Mouse (Mus musculus) mouse trophoblast stem cell (cell line): ENCODE results near the gene Sc5d.

Experiments used
- in situ Hi-C, 2 experiments: fragments of 300-500 bp; cut with MseI, MboI; formaldehyde crosslinking; loops; 2 replicates in 1 of 2; 3 replicates in 1 of 2; pipeline ENCODE4 v1.15.1; 2025

The Sc5d gene

DNA sequence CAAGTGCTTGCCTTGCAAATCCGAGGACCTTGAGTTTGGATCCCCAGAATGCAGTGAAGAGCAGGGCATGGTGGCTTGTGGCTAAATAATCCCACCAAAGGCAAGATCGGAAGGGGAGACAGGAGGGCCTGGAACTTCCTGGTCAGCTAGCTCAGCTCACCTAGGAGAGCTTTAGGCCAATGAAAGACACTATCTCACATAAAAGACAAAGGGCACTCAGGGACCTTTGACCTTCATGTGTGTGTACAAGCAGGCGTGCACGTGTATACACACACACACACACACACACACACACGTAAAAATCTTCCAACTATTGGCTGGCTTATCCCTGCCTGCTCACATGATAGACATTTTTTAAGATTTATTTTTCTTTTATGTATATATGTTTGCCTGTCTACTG lies 3.6 kb downstream of the Sc5d start:
- in situ Hi-C loops: no loop called here

DNA sequence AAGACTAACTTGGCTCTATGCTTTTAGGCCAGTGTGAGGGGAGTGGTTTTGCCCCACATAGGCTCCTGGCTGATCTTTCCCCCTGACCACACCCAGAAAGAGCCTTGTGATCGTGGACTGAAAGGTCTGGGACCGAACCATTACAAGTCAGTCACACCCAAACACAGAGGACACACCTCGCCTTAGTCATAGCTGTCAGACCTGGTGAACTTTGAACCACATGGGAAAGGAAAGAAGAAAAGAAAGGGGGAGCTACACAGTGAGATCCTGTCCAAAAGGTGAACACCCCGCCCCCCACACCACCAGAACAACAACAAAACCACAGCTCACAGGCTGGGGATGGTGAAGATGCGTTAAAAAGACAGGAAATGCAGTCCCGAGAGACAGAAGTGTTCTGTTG lies 14.9 kb downstream of the Sc5d start:
- in situ Hi-C loops: no loop called here

DNA sequence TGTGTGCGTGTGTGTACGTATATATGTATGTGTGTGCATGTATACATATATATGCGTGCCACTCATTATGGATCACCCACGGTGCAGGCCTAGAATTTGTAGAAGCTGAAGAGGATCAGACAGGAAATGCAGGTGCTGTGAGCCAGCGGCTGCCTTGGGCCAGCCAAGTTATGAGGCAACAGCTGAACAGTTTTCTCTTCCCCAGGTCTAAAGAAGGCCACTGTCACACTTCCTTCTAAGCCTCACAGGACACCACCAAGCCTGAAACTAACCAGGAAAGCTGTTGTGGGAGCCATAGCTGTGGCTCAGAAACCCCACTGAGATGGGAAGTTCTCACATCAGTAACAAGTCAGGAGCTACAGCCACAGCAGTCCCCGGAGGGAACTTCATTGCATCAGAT lies 17.4 kb downstream of the Sc5d start:
- in situ Hi-C loops: no loop called here

DNA sequence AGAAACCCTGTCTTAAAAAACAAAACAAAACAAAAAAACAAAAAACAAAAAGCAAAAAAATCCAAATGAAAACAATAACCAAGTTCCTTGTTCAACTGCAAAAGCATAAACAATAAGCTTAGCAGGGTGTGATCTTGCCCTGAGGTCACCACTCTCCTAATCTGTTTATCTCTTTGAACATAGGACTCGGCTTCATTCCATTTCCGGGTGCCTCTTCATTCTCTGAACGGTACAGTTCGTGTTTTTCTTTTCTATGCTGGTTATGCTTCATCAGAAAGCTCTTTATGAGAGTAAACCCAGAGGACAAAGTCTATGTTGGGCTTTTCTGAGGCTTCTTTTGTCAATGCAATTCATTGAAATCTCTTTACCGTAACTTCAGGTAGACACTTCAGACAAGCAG lies 19.9 kb downstream of the Sc5d start:
- in situ Hi-C loops: loop anchor here in 1 of 2 experiments (5.0 kb wide), 1 partner anchor 242 kb away; no protein-coding TSS in a partner anchor

DNA sequence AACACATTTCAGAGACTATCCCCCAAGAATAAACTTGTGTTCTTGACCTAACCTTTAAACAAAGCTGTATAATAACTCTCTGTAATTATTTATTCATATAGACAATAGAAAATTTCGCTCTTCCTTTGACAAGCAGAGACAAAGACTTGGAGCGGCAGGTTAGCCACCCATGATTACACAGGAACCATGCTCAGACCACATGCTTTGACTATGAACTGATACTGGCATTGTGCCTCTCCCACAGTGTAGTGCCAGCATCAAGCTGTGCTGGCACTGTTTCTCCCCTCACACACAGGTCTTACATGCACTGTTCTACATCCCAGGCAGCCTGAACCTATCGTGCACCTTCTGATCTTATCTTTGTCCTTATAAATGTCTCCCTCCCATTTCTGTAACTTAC lies 23.0 kb downstream of the Sc5d start:
- in situ Hi-C loops: loop anchor here in 1 of 2 experiments (5.0 kb wide), 1 partner anchor 239 kb away; no protein-coding TSS in a partner anchor

DNA sequence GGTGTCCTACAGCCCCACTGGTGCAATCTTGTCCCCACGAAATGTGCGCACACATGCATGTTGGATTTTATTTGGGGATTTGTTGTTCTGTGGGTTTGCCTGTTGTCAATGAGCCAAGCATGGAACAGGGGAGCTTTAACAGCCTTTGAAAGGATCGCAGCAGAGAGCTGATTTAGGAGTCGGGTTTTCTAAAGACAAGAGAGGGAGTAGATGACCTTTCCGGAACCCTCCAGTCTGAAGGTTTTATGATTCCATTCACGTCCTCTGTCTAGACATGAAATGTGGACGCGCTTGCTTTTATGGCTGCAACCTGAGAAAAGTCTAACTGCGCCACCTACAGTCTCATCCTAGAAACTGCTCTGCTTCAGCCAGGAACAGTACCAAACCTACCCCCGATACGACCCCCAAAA lies 23.5 kb downstream of the Sc5d start:
- in situ Hi-C loops: loop anchor here in 1 of 2 experiments (5.0 kb wide), 1 partner anchor 238 kb away; no protein-coding TSS in a partner anchor

DNA sequence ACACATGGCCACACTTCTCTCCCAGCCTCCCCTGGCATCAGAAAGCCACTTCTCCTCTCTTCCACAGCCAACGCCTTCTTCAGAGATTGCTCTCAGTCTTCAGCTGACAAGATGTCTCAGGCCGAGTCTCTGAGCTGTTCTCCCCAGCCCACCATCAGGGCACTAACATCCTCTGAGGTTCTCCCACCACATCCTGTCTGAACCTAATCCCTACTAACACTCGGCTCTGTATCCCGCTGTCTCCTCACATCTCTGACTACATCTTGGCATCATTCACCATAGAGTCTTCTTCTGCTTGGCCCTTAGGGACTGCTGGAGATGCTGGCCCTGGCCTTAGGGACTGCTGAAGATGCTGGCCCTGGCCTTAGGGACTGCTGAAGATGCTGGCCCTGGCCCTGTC lies 25.2 kb downstream of the Sc5d start:
- in situ Hi-C loops: loop anchor here in 1 of 2 experiments (5.0 kb wide), 1 partner anchor 237 kb away; no protein-coding TSS in a partner anchor

DNA sequence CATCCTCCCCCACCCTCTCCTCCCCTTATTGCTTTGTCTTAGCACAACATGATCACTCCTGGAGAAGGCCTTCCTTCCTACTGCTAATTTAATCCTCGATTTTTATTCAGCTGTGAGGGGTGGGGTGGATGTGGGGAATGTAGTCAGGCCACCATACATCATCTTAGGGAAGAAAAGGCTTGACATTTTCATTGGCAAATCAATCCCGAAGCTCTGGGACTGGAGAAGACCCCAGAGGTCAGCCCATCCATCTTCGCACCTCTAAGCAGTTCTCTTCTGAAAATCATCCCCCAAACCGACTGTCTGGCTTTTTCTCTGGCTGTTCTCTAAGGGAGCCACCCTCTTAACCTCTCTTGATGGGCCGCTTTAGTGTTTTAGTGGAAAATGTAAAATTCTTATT lies 32.9 kb downstream of the Sc5d start:
- in situ Hi-C loops: no loop called here

- in situ Hi-C loops: no loop called here
Observed at GRCm38 (mm10) chr9:42230333-42230732, 33.7 kb downstream of the Sc5d start.

GRCm38 (mm10) chr9:42229465-42230110 lies 34.5 kb downstream of the Sc5d start:
- in situ Hi-C loops: no loop called here

GRCm38 (mm10) chr9:42227804-42228203 lies 36.3 kb downstream of the Sc5d start:
- in situ Hi-C loops: no loop called here

DNA sequence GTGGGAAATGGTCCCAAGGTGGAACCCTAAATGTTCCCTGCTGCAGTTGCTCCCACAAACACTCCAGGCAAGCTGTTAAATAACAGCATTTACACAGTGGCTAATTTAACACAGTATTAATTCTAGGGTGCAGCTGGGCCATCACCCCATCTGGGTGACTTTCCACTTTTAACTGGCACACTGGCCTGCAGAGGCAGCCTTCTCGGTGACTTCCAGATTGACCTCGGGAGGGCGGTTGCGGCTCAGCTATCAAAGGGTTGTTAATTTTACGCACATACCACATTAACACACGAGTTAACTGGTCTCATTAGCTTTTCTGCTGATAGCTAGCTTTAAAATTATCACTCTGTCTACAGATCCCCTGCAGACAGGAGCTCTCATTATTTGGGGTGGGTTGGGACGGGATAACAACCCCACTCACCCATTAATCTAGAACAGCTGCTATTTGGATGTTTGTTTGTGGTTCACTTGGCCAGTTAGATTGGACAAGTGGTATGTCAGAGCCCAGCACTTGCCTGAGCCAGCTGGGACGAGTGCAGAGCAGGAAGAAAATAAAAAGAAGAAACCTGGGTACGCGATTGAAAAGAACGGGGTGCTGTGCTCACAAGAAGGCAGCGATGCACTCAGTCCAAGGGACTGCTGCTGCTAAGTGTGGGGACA lies 44.9 kb downstream of the Sc5d start:
- in situ Hi-C loops: no loop called here

GRCm38 (mm10) chr9:42217685-42218084 lies 46.4 kb downstream of the Sc5d start:
- in situ Hi-C loops: no loop called here

DNA sequence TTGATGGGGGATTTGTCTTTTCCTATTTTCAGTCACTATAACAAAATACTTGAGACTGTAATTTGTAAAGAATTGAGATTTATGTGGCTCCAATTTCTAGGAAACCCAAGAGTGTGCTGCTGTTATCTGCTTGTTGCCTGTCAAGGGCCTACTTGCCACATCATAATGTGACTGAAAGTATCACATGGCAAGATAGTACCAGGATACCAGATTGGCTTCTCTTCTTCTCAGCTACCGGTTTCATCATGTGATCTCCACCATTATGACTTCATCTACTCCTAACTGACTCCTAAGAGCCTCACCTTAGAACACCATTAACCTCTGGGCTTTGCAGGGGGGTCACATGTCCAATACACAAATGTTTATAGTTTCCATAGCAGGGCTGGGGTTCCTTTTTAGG lies 49.9 kb downstream of the Sc5d start:
- in situ Hi-C loops: no loop called here

GRCm38 (mm10) chr9:42213142-42213541 lies 50.9 kb downstream of the Sc5d start:
- in situ Hi-C loops: no loop called here

GRCm38 (mm10) chr9:42209666-42210065 lies 54.4 kb downstream of the Sc5d start:
- in situ Hi-C loops: no loop called here

DNA sequence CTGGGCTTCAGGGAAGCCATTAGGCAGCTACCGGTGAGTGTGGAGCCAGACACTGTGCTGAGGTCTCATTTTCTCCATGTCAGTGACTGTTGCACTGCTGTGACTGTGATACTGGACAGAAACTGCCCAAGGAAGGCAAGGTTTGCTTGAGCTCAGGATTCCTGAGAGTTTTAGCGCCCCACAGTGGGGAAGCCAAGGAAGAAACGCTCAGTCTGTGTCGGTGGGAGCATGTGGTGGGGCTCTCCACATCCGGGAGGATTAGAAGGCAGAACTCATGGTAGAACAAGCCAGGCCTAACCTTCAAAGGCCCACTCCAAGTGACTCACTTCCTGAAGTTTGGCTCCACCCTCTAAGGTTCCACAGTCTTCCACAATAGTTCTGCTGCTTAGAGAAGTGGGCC lies 55.6 kb downstream of the Sc5d start:
- in situ Hi-C loops: no loop called here

GRCm38 (mm10) chr9:42206750-42207149 lies 57.3 kb downstream of the Sc5d start:
- in situ Hi-C loops: no loop called here

GRCm38 (mm10) chr9:42202271-42202670 lies 61.8 kb downstream of the Sc5d start:
- in situ Hi-C loops: no loop called here
